Mouse (Mus musculus) spleen, postnatal 0 days (tissue): ENCODE data around the gene Npepps. TPM values are rescaled to one million over a fixed set of nuclear protein-coding genes. Genes with fewer than 3 reads are reported as not detected.

Source experiments
- polyA plus RNA-seq: library from polyadenylated mRNA; unstranded; fragments of >200 nt; fragmentation: Nextera tagmentation; extraction: Ambion mirVana; gene quantifications from 2 replicates; pipeline ENCODE4 v1.2.1, GENCODE M21; 2015

The Npepps gene
- polyA plus RNA-seq = 26.6 and 32.3 TPM in 2 replicates

GRCm38 (mm10) chr11:97280216-97280861 lies at the start of gene Npepps:
TSS of gene Npepps (minus strand) at chr11:97280638.

GRCm38 (mm10) chr11:97315504-97316503 lies 35.4 kb upstream of the Npepps start, which contains the start of gene Mrpl45:
TSS of gene Mrpl45 (plus strand) at chr11:97315716.

GRCm38 (mm10) chr11:97187764-97188642 lies 92.4 kb downstream of the Npepps start, which contains the start of gene Kpnb1:
TSS of gene Kpnb1 (minus strand) at chr11:97187881.

Other genes starting within 250 kb of the Npepps start
- 0.41 TPM in 2 replicates for gene Lrrc46, start 239.2 kb downstream of the Npepps start, polyA plus RNA-seq
- gene Mrpl10, start 239.1 kb downstream of the Npepps start, polyA plus RNA-seq = 41.0 and 45.8 TPM in 2 replicates
- gene Osbpl7, start 230.0 kb downstream of the Npepps start, polyA plus RNA-seq = 4.7 and 7.1 TPM in 2 replicates
- 0.41 and 0.92 TPM in 2 replicates for gene Tbx21, start 165.3 kb downstream of the Npepps start, polyA plus RNA-seq
- 3.0 and 4.4 TPM in 2 replicates for gene Tbkbp1, start 129.1 kb downstream of the Npepps start, polyA plus RNA-seq
- 27.6 and 28.1 TPM in 2 replicates for gene Kpnb1, start 92.8 kb downstream of the Npepps start, polyA plus RNA-seq
- 24.8 TPM in 2 replicates for gene Mrpl45, start 35.1 kb upstream of the Npepps start, polyA plus RNA-seq
- 0.04 and 0.05 TPM in 2 replicates for gene Gpr179, start 71.4 kb upstream of the Npepps start, polyA plus RNA-seq
- gene Socs7, start 81.9 kb upstream of the Npepps start, polyA plus RNA-seq = 1.8 and 1.9 TPM in 2 replicates
- gene Arhgap23, start 134.9 kb upstream of the Npepps start, polyA plus RNA-seq = 14.7 and 15.7 TPM in 2 replicates
- 1.8 and 2.1 TPM in 2 replicates for gene 4933428G20Rik, start 219.7 kb upstream of the Npepps start, polyA plus RNA-seq